Mouse (Mus musculus) CH12.LX (cell line): ENCODE data around the gene Slc7a14. TPM values are rescaled to one million over a fixed set of nuclear protein-coding genes. Genes with fewer than 3 reads are reported as not detected.

Source experiments
- DNase-seq: peaks from one replicate; pipeline ENCODE4 v3.0.0-alpha.2; 2013; ENCODE audit errors: extremely low read depth
- H3K27ac ChIP-seq: 2 replicates; pipeline ENCODE4 v1.5.1; 2012; ENCODE audit warnings: low read depth, mild to moderate bottlenecking, control low read depth, moderate library complexity; ENCODE audit not compliant: insufficient read depth
- H3K27me3 ChIP-seq: replicated peaks from 2 replicates; pipeline ENCODE3; 2012; ENCODE audit warnings: inconsistent platforms
- H3K36me3 ChIP-seq, 2 experiments: replicated peaks in 1 of 2; 2 replicates each; pipeline versions ENCODE3 to v1.6.1; 2012; ENCODE audit warnings: inconsistent platforms in 1 of 2, low read length in 1 of 2, mild to moderate bottlenecking in 1 of 2, mixed read lengths in 1 of 2, moderate library complexity in 1 of 2; ENCODE audit not compliant: control insufficient read depth in 1 of 2, insufficient read depth in 1 of 2
- H3K4me1 ChIP-seq, 2 experiments: 2 replicates each; pipeline ENCODE4 v1.6.1; 2012; ENCODE audit warnings: inconsistent platforms in 1 of 2, moderate library complexity in 1 of 2; ENCODE audit not compliant: insufficient read depth in 2 of 2, control insufficient read depth in 1 of 2
- H3K4me2 ChIP-seq: 2 replicates; pipeline ENCODE4 v1.6.1; 2012; ENCODE audit warnings: low read depth, mild to moderate bottlenecking, control low read depth; ENCODE audit not compliant: poor library complexity, insufficient read depth, severe bottlenecking
- H3K4me3 ChIP-seq, 3 experiments: fragments of 150-350 bp in 1 of 3; sonication (generic) in 1 of 3; replicated peaks in 1 of 3; 2 replicates each; pipeline versions ENCODE3 to v1.5.1; 2011 to 2012; ENCODE audit warnings: low read depth in 2 of 3, low read length in 2 of 3, mild to moderate bottlenecking in 2 of 3, moderate library complexity in 2 of 3, control low read depth in 1 of 3, improper control_type of control experiment in 1 of 3, inconsistent platforms in 1 of 3, mixed read lengths in 1 of 3; ENCODE audit not compliant: poor library complexity in 1 of 3
- H3K79me2 ChIP-seq: replicated peaks from 2 replicates; pipeline ENCODE4 v1.6.1; 2012; ENCODE audit warnings: mild to moderate bottlenecking, moderate library complexity; ENCODE audit not compliant: control insufficient read depth, poor library complexity, insufficient read depth, severe bottlenecking; ENCODE audit errors: extremely low read depth
- H3K9ac ChIP-seq: 2 replicates; pipeline ENCODE4 v1.6.1; 2012; ENCODE audit warnings: low read depth, mild to moderate bottlenecking, control low read depth, moderate library complexity; ENCODE audit not compliant: insufficient read depth
- H3K9me3 ChIP-seq: replicated peaks from 2 replicates; pipeline ENCODE3; 2012; ENCODE audit warnings: low read length, inconsistent platforms, mixed read lengths
- BHLHE40 ChIP-seq: IDR thresholded peaks from 2 replicates; pipeline ENCODE4 v1.6.1; 2011; ENCODE audit warnings: mild to moderate bottlenecking, low read depth, low read length, improper control_type of control experiment
- CHD1 ChIP-seq: IDR thresholded peaks from 2 replicates; pipeline ENCODE4 v1.6.1; 2012; ENCODE audit warnings: low read depth, low read length, improper control_type of control experiment, inconsistent platforms
- CHD2 ChIP-seq: IDR thresholded peaks from 2 replicates; pipeline ENCODE4 v1.6.1; 2011; ENCODE audit warnings: low read length, improper control_type of control experiment
- CTCF ChIP-seq, 2 experiments: IDR thresholded peaks in 1 of 2; conservative IDR thresholded peaks in 1 of 2; 2 replicates each; pipeline ENCODE4 v1.5.1; 2011 to 2012; ENCODE audit warnings: low read depth in 2 of 2, low read length in 2 of 2, improper control_type of control experiment in 1 of 2, inconsistent platforms in 1 of 2, mild to moderate bottlenecking in 1 of 2, moderate library complexity in 1 of 2
- E2F4 ChIP-seq: IDR thresholded peaks from 2 replicates; pipeline ENCODE4 v1.6.1; 2011; ENCODE audit warnings: low read depth, low read length, improper control_type of control experiment; ENCODE audit not compliant: insufficient replicate concordance
- ELF1 ChIP-seq: IDR thresholded peaks from 2 replicates; pipeline ENCODE4 v1.6.1; 2014; ENCODE audit warnings: low read depth, mild to moderate bottlenecking, inconsistent platforms, low read length, improper control_type of control experiment
- EP300 ChIP-seq: IDR thresholded peaks from 2 replicates; pipeline ENCODE4 v1.6.1; 2011; ENCODE audit warnings: low read length, improper control_type of control experiment
- ETS1 ChIP-seq: conservative IDR thresholded peaks from 2 replicates; pipeline ENCODE4 v1.6.1; 2012; ENCODE audit warnings: low read depth, mild to moderate bottlenecking, inconsistent platforms, low read length, improper control_type of control experiment, moderate library complexity
- GABPA ChIP-seq: IDR thresholded peaks from 2 replicates; pipeline ENCODE4 v1.6.1; 2012; ENCODE audit warnings: low read depth, low read length, improper control_type of control experiment, inconsistent platforms; ENCODE audit not compliant: insufficient replicate concordance
- HCFC1 ChIP-seq: IDR thresholded peaks from 2 replicates; pipeline ENCODE4 v1.6.1; 2012; ENCODE audit warnings: low read depth, mild to moderate bottlenecking, inconsistent platforms, low read length, improper control_type of control experiment
- IRF4 ChIP-seq: IDR thresholded peaks from 2 replicates; pipeline ENCODE4 v1.6.1; 2014; ENCODE audit warnings: low read depth, mild to moderate bottlenecking, inconsistent platforms, low read length, improper control_type of control experiment
- JUN ChIP-seq: IDR thresholded peaks from 2 replicates; pipeline ENCODE4 v1.6.1; 2011; ENCODE audit warnings: low read depth, mild to moderate bottlenecking, low read length, improper control_type of control experiment, moderate library complexity; ENCODE audit not compliant: insufficient read depth
- JUND ChIP-seq: conservative IDR thresholded peaks from 2 replicates; pipeline ENCODE4 v1.6.1; 2011; ENCODE audit warnings: low read depth, low read length, improper control_type of control experiment
- KAT2A ChIP-seq: IDR thresholded peaks from 2 replicates; pipeline ENCODE4 v1.6.1; 2012; ENCODE audit warnings: low read length, improper control_type of control experiment, inconsistent platforms; ENCODE audit not compliant: insufficient replicate concordance
- MAFK ChIP-seq: IDR thresholded peaks from 2 replicates; pipeline ENCODE4 v1.6.1; 2011; ENCODE audit warnings: low read length, improper control_type of control experiment; ENCODE audit not compliant: insufficient replicate concordance
- MAX ChIP-seq: IDR thresholded peaks from 2 replicates; pipeline ENCODE4 v1.6.1; 2011; ENCODE audit warnings: low read length, improper control_type of control experiment
- MAZ ChIP-seq: IDR thresholded peaks from 2 replicates; pipeline ENCODE4 v1.6.1; 2012; ENCODE audit warnings: low read depth, mild to moderate bottlenecking, inconsistent platforms, low read length, improper control_type of control experiment, moderate library complexity
- MEF2A ChIP-seq: IDR thresholded peaks from 2 replicates; pipeline ENCODE4 v1.6.1; 2014; ENCODE audit warnings: low read depth, mild to moderate bottlenecking, inconsistent platforms, low read length, improper control_type of control experiment, borderline replicate concordance
- MXI1 ChIP-seq: IDR thresholded peaks from 2 replicates; pipeline ENCODE4 v1.6.1; 2011; ENCODE audit warnings: mild to moderate bottlenecking, low read depth, low read length, improper control_type of control experiment
- NELFE ChIP-seq: IDR thresholded peaks from 2 replicates; pipeline ENCODE4 v1.6.1; 2011; ENCODE audit warnings: low read depth, low read length, improper control_type of control experiment
- NRF1 ChIP-seq: IDR thresholded peaks from 2 replicates; pipeline ENCODE4 v1.6.1; 2014; ENCODE audit warnings: low read depth, mild to moderate bottlenecking, inconsistent platforms, low read length, improper control_type of control experiment, moderate library complexity
- PAX5 ChIP-seq: IDR thresholded peaks from 2 replicates; pipeline ENCODE4 v1.6.1; 2012; ENCODE audit warnings: low read length, inconsistent platforms, mixed read lengths
- RAD21 ChIP-seq: IDR thresholded peaks from 2 replicates; pipeline ENCODE4 v1.6.1; 2011; ENCODE audit warnings: low read depth, mild to moderate bottlenecking, low read length, improper control_type of control experiment, moderate library complexity
- RCOR1 ChIP-seq: conservative IDR thresholded peaks from 2 replicates; pipeline ENCODE4 v1.6.1; 2012; ENCODE audit warnings: low read depth, mild to moderate bottlenecking, inconsistent platforms, low read length, improper control_type of control experiment
- SIN3A ChIP-seq: IDR thresholded peaks from 2 replicates; pipeline ENCODE4 v1.6.1; 2012; ENCODE audit warnings: low read length, improper control_type of control experiment, inconsistent platforms
- TCF12 ChIP-seq: IDR thresholded peaks from 2 replicates; pipeline ENCODE4 v1.6.1; 2014; ENCODE audit warnings: low read depth, mild to moderate bottlenecking, inconsistent platforms, low read length, improper control_type of control experiment
- UBTF ChIP-seq: IDR thresholded peaks from 2 replicates; pipeline ENCODE4 v1.6.1; 2012; ENCODE audit warnings: low read depth, mild to moderate bottlenecking, inconsistent platforms, low read length, improper control_type of control experiment, moderate library complexity
- USF1 ChIP-seq: IDR thresholded peaks from 2 replicates; pipeline ENCODE4 v1.6.1; 2014; ENCODE audit warnings: low read depth, mild to moderate bottlenecking, inconsistent platforms, low read length, improper control_type of control experiment
- ZC3H11A ChIP-seq: IDR thresholded peaks from 2 replicates; pipeline ENCODE4 v1.6.1; 2012; ENCODE audit warnings: low read depth, mild to moderate bottlenecking, inconsistent platforms, low read length, improper control_type of control experiment
- dilution Hi-C: fragments of 300-500 bp; cut with MboI; formaldehyde crosslinking; loops from 2 replicates; pipeline ENCODE4 v1.14.3; 2020; ENCODE audit warnings: low sequenced_read_pairs; ENCODE audit not compliant: extremely low pct_unique_long_range_greater_than_20kb, extremely low pct_ligation_motif_present
- in situ Hi-C: fragments of 300-500 bp; cut with MboI; formaldehyde crosslinking; loops from 3 replicates; pipeline ENCODE4 v1.14.3; 2019; ENCODE audit warnings: low sequenced_read_pairs, low pct_ligation_motif_present, low pct_unique_long_range_greater_than_20kb, mixed read lengths
- polyA plus RNA-seq: library from polyadenylated mRNA; unstranded; fragments of >175 nt; gene quantifications from 2 replicates; pipeline ENCODE4 v1.2.1, GENCODE M21; 2012; ENCODE audit warnings: low read depth; ENCODE audit not compliant: insufficient read length
- total RNA-seq, 2 experiments: library from RNA; depleted of rRNA; stranded (reverse); fragments of 300-350 nt in 1 of 2; fragments of >200 nt in 1 of 2; gene quantifications; 2 replicates each; pipeline ENCODE4 v1.2.3; 2012 to 2014

The Slc7a14 gene
- total and polyA plus RNA-seq, 3 experiments: not detected

GRCm38 (mm10) chr3:31261418-31262014, 48.7 kb downstream of the Slc7a14 start:
- Histone ChIP-seq H3K79me2 (no peaks in the 10 kb centered on the region), H3K27me3 (no peaks in the 10 kb centered on the region), H3K9me3 (no peaks in the 10 kb centered on the region), H3K4me1 (peaks cover 3 to 21% of the 10 kb centered on the region in 2 experiments; a peak in 3 of 4 replicates), H3K27ac (no peak overlapping the region), H3K9ac (no peak overlapping the region), H3K4me3 (no peak overlapping the region), H3K4me2 (no peak overlapping the region), H3K36me3 (no peaks in the 10 kb centered on the region)
- no peak for DNase-seq
- in situ Hi-C loops: no loop called here
- dilution Hi-C loops: no loop called here
- TF ChIP-seq USF1 (no peak), MAFK (no peak), CHD1 (no peak), RAD21 (no peak), NELFE (no peak), KAT2A (no peak), UBTF (no peak), MAZ (no peak), NRF1 (no peak), SIN3A (no peak), ELF1 (no peak), CTCF (conservative IDR thresholded peaks at IDR 0.05 in 1 of 2, IDR thresholded peaks at IDR 0.05 in 1 of 2; ENCODE audit: low read depth in 2 of 2, low read length in 2 of 2) (no peak), MXI1 (no peak), PAX5 (no peak), JUND (no peak), EP300 (no peak), E2F4 (no peak), RCOR1 (no peak)

GRCm38 (mm10) chr3:31260964-31261346, 49.2 kb downstream of the Slc7a14 start:
- Histone ChIP-seq H3K4me2 (no peak overlapping the region), H3K79me2 (no peaks in the 10 kb centered on the region), H3K4me3 (no peak overlapping the region), H3K9me3 (no peaks in the 10 kb centered on the region), H3K36me3 (no peaks in the 10 kb centered on the region), H3K4me1 (peaks cover 8 to 27% of the 10 kb centered on the region in 2 experiments; a peak in 3 of 4 replicates), H3K27me3 (no peaks in the 10 kb centered on the region), H3K27ac (no peak overlapping the region), H3K9ac (no peak overlapping the region)
- no peak for TF ChIP-seq IRF4
- TF ChIP-seq SIN3A: no peak
- no peak for TF ChIP-seq KAT2A
- TF ChIP-seq MXI1: no peak
- no peak for TF ChIP-seq BHLHE40
- TF ChIP-seq HCFC1: no peak
- no peak for TF ChIP-seq MEF2A
- TF ChIP-seq MAZ: no peak
- no peak for TF ChIP-seq JUN
- TF ChIP-seq E2F4: no peak
- no peak for TF ChIP-seq TCF12
- no peak for TF ChIP-seq GABPA
- TF ChIP-seq MAX: no peak
- no peak for TF ChIP-seq CHD2
- TF ChIP-seq PAX5: no peak
- TF ChIP-seq ELF1: no peak
- TF ChIP-seq ETS1: no peak
- no peak for TF ChIP-seq ZC3H11A
- TF ChIP-seq RCOR1: no peak
- DNase-seq: no peak
- dilution Hi-C loops (no loop called here), in situ Hi-C loops (no loop called here)
